Mouse (Mus musculus) MEL (cell line): ENCODE results near the gene Ttc25. TPM values are rescaled to one million over a fixed set of nuclear protein-coding genes. Genes with fewer than 3 reads are reported as not detected.

Experiments used
- DNase-seq: peaks from one replicate; pipeline ENCODE4 v3.0.0; 2011; ENCODE audit warnings: low read depth, low spot score
- H3K27ac ChIP-seq: 2 replicates; pipeline ENCODE4 v1.5.1; 2012; ENCODE audit warnings: low read depth, mild to moderate bottlenecking, control low read depth, low read length, moderate library complexity; ENCODE audit not compliant: control insufficient read depth
- H3K27me3 ChIP-seq, 2 experiments: fragments of 150-350 bp in 1 of 2; sonication (generic) in 1 of 2; 2 replicates each; pipeline ENCODE4 v1.6.1; 2012; ENCODE audit warnings: low read length in 2 of 2, mild to moderate bottlenecking in 2 of 2, improper control_type of control experiment in 1 of 2, moderate library complexity in 1 of 2; ENCODE audit not compliant: insufficient read depth in 2 of 2, control insufficient read depth in 1 of 2
- H3K36me3 ChIP-seq, 2 experiments: 2 replicates each; pipeline ENCODE4 v1.6.1; 2012 to 2014; ENCODE audit warnings: low read length in 2 of 2, improper control_type of control experiment in 1 of 2, inconsistent platforms in 1 of 2, mild to moderate bottlenecking in 1 of 2; ENCODE audit not compliant: insufficient read depth in 2 of 2, control insufficient read depth in 1 of 2
- H3K4me1 ChIP-seq, 2 experiments: fragments of 150-350 bp in 1 of 2; sonication (generic) in 1 of 2; 2 replicates each; pipeline ENCODE4 v1.6.1; 2012; ENCODE audit warnings: low read length in 2 of 2, improper control_type of control experiment in 1 of 2, mild to moderate bottlenecking in 1 of 2; ENCODE audit not compliant: insufficient read depth in 2 of 2, control insufficient read depth in 1 of 2
- H3K4me3 ChIP-seq, 2 experiments: fragments of 150-350 bp in 1 of 2; sonication (generic) in 1 of 2; 2 replicates each; pipeline ENCODE4 v1.5.1; 2012; ENCODE audit warnings: low read depth in 2 of 2, low read length in 2 of 2, mild to moderate bottlenecking in 2 of 2, moderate library complexity in 2 of 2, control low read depth in 1 of 2, improper control_type of control experiment in 1 of 2; ENCODE audit not compliant: control insufficient read depth in 1 of 2, insufficient read depth in 1 of 2
- H3K79me2 ChIP-seq: 2 replicates; pipeline ENCODE4 v1.6.1; 2012; ENCODE audit warnings: mild to moderate bottlenecking, low read length, moderate library complexity; ENCODE audit not compliant: control insufficient read depth, poor library complexity, insufficient read depth
- H3K9ac ChIP-seq: 2 replicates; pipeline ENCODE4 v1.6.1; 2012; ENCODE audit warnings: low read depth, mild to moderate bottlenecking, control low read depth, low read length, moderate library complexity; ENCODE audit not compliant: control insufficient read depth, poor library complexity, severe bottlenecking
- H3K9me3 ChIP-seq: fragments of 150-350 bp; sonication (generic); replicated peaks from 2 replicates; pipeline ENCODE4 v1.6.1; 2012; ENCODE audit warnings: mild to moderate bottlenecking, low read length, improper control_type of control experiment, moderate library complexity; ENCODE audit not compliant: insufficient read depth
- BHLHE40 ChIP-seq: IDR thresholded peaks from 2 replicates; pipeline ENCODE4 v1.6.1; 2012; ENCODE audit warnings: low read depth, mild to moderate bottlenecking, inconsistent platforms, low read length, improper control_type of control experiment, borderline replicate concordance
- CHD1 ChIP-seq: IDR thresholded peaks from 2 replicates; pipeline ENCODE4 v1.6.1; 2012; ENCODE audit warnings: low read depth, mild to moderate bottlenecking, inconsistent platforms, low read length, improper control_type of control experiment
- CHD2 ChIP-seq: IDR thresholded peaks from 2 replicates; pipeline ENCODE4 v1.6.1; 2011; ENCODE audit warnings: low read length, improper control_type of control experiment
- CTCF ChIP-seq, 3 experiments: IDR thresholded peaks in 2 of 3; conservative IDR thresholded peaks in 1 of 3; 2 replicates each; pipeline ENCODE4 v1.5.1; 2011 to 2012; ENCODE audit warnings: low read length in 3 of 3, low read depth in 2 of 3, mild to moderate bottlenecking in 2 of 3, improper control_type of control experiment in 1 of 3, inconsistent platforms in 1 of 3, mixed read lengths in 1 of 3, moderate library complexity in 1 of 3; ENCODE audit not compliant: control insufficient read depth in 1 of 3, insufficient read depth in 1 of 3, poor library complexity in 1 of 3, severe bottlenecking in 1 of 3
- E2F4 ChIP-seq: IDR thresholded peaks from 2 replicates; pipeline ENCODE4 v1.6.1; 2011; ENCODE audit warnings: low read depth, low read length, improper control_type of control experiment, borderline replicate concordance
- ELF1 ChIP-seq: IDR thresholded peaks from 2 replicates; pipeline ENCODE4 v1.6.1; 2014; ENCODE audit warnings: low read depth, mild to moderate bottlenecking, inconsistent platforms, low read length, improper control_type of control experiment, moderate library complexity
- EP300 ChIP-seq, 2 experiments: IDR thresholded peaks; 2 replicates each; pipeline ENCODE4 v1.6.1; 2011; ENCODE audit warnings: improper control_type of control experiment in 2 of 2, low read length in 2 of 2, low read depth in 1 of 2, mild to moderate bottlenecking in 1 of 2
- ETS1 ChIP-seq: IDR thresholded peaks from 2 replicates; pipeline ENCODE4 v1.6.1; 2012; ENCODE audit warnings: low read depth, mild to moderate bottlenecking, inconsistent platforms, low read length, improper control_type of control experiment, moderate library complexity
- GABPA ChIP-seq: IDR thresholded peaks from 2 replicates; pipeline ENCODE4 v1.6.1; 2012; ENCODE audit warnings: low read depth, mild to moderate bottlenecking, inconsistent platforms, low read length, improper control_type of control experiment, moderate library complexity
- GATA1 ChIP-seq: IDR thresholded peaks from 2 replicates; pipeline ENCODE4 v1.6.1; 2011; ENCODE audit warnings: low read depth, low read length, improper control_type of control experiment
- HCFC1 ChIP-seq: IDR thresholded peaks from 2 replicates; pipeline ENCODE4 v1.6.1; 2012; ENCODE audit warnings: low read depth, mild to moderate bottlenecking, inconsistent platforms, low read length, improper control_type of control experiment, moderate library complexity
- JUND ChIP-seq: IDR thresholded peaks from 2 replicates; pipeline ENCODE4 v1.6.1; 2011; ENCODE audit warnings: low read depth, mild to moderate bottlenecking, improper control_type of control experiment, low read length
- MAFK ChIP-seq: IDR thresholded peaks from 2 replicates; pipeline ENCODE4 v1.6.1; 2011; ENCODE audit warnings: low read depth, mild to moderate bottlenecking, low read length, improper control_type of control experiment, borderline replicate concordance
- MAX ChIP-seq: IDR thresholded peaks from 2 replicates; pipeline ENCODE4 v1.6.1; 2011; ENCODE audit warnings: low read length, improper control_type of control experiment
- MAZ ChIP-seq: IDR thresholded peaks from 2 replicates; pipeline ENCODE4 v1.6.1; 2012; ENCODE audit warnings: low read depth, mild to moderate bottlenecking, inconsistent platforms, low read length, improper control_type of control experiment
- MEF2A ChIP-seq: IDR thresholded peaks from 2 replicates; pipeline ENCODE4 v1.6.1; 2014; ENCODE audit warnings: low read depth, mild to moderate bottlenecking, inconsistent platforms, low read length, improper control_type of control experiment; ENCODE audit not compliant: poor library complexity, insufficient replicate concordance, severe bottlenecking; ENCODE audit errors: extremely low read depth
- MXI1 ChIP-seq: IDR thresholded peaks from 2 replicates; pipeline ENCODE4 v1.6.1; 2011; ENCODE audit warnings: mild to moderate bottlenecking, low read depth, low read length, improper control_type of control experiment
- MYB ChIP-seq: IDR thresholded peaks from 2 replicates; pipeline ENCODE4 v1.6.1; 2011; ENCODE audit warnings: mild to moderate bottlenecking, low read depth, low read length, improper control_type of control experiment
- MYC ChIP-seq: IDR thresholded peaks from 2 replicates; pipeline ENCODE4 v1.6.1; 2011; ENCODE audit warnings: low read depth, mild to moderate bottlenecking, low read length, improper control_type of control experiment, moderate library complexity
- NELFE ChIP-seq: IDR thresholded peaks from 2 replicates; pipeline ENCODE4 v1.6.1; 2011; ENCODE audit warnings: low read depth, low read length, improper control_type of control experiment
- NRF1 ChIP-seq: IDR thresholded peaks from 2 replicates; pipeline ENCODE4 v1.6.1; 2014; ENCODE audit warnings: low read depth, mild to moderate bottlenecking, inconsistent platforms, low read length, improper control_type of control experiment, moderate library complexity; ENCODE audit not compliant: poor library complexity, insufficient read depth, severe bottlenecking
- POLR2A ChIP-seq, 2 experiments: IDR thresholded peaks; 2 replicates each; pipeline ENCODE4 v1.6.1; 2011 to 2012; ENCODE audit warnings: low read length in 2 of 2, mild to moderate bottlenecking in 2 of 2, control low read depth in 1 of 2, improper control_type of control experiment in 1 of 2, low read depth in 1 of 2, moderate library complexity in 1 of 2; ENCODE audit not compliant: control insufficient read depth in 1 of 2, insufficient read depth in 1 of 2, poor library complexity in 1 of 2
- POLR2AphosphoS2 ChIP-seq: IDR thresholded peaks from 2 replicates; pipeline ENCODE4 v1.6.1; 2011; ENCODE audit warnings: low read length, improper control_type of control experiment
- POLR2AphosphoS5 ChIP-seq: IDR thresholded peaks from 2 replicates; pipeline ENCODE4 v1.6.1; 2012; ENCODE audit warnings: low read depth, borderline replicate concordance, mild to moderate bottlenecking, inconsistent platforms, low read length, moderate library complexity, mixed read lengths
- RAD21 ChIP-seq: IDR thresholded peaks from 2 replicates; pipeline ENCODE4 v1.6.1; 2011; ENCODE audit warnings: mild to moderate bottlenecking, low read depth, low read length, improper control_type of control experiment
- SIN3A ChIP-seq: IDR thresholded peaks from 2 replicates; pipeline ENCODE4 v1.6.1; 2012; ENCODE audit warnings: low read length, improper control_type of control experiment, inconsistent platforms
- SMC3 ChIP-seq: IDR thresholded peaks from 2 replicates; pipeline ENCODE4 v1.6.1; 2011; ENCODE audit warnings: low read depth, low read length, improper control_type of control experiment
- TAL1 ChIP-seq: IDR thresholded peaks from 2 replicates; pipeline ENCODE4 v1.6.1; 2012; ENCODE audit warnings: mild to moderate bottlenecking, inconsistent platforms, low read length, moderate library complexity, mixed read lengths
- TBP ChIP-seq: IDR thresholded peaks from 2 replicates; pipeline ENCODE4 v1.8.0; 2011; ENCODE audit warnings: low read depth, low read length, improper control_type of control experiment
- TCF12 ChIP-seq: IDR thresholded peaks from 2 replicates; pipeline ENCODE4 v1.6.1; 2014; ENCODE audit warnings: low read depth, mild to moderate bottlenecking, inconsistent platforms, low read length, improper control_type of control experiment, moderate library complexity
- UBTF ChIP-seq: IDR thresholded peaks from 2 replicates; pipeline ENCODE4 v1.6.1; 2012; ENCODE audit warnings: low read depth, mild to moderate bottlenecking, inconsistent platforms, low read length, improper control_type of control experiment, moderate library complexity, borderline replicate concordance; ENCODE audit not compliant: insufficient read depth
- USF1 ChIP-seq: IDR thresholded peaks from 2 replicates; pipeline ENCODE4 v1.6.1; 2014; ENCODE audit warnings: low read depth, mild to moderate bottlenecking, inconsistent platforms, low read length, improper control_type of control experiment, moderate library complexity
- USF2 ChIP-seq, 2 experiments: IDR thresholded peaks; 2 replicates each; pipeline ENCODE4 v1.6.1; 2011 to 2012; ENCODE audit warnings: improper control_type of control experiment in 2 of 2, low read length in 2 of 2, borderline replicate concordance in 1 of 2, inconsistent platforms in 1 of 2, low read depth in 1 of 2, mild to moderate bottlenecking in 1 of 2; ENCODE audit not compliant: insufficient read depth in 1 of 2
- ZC3H11A ChIP-seq: IDR thresholded peaks from 2 replicates; pipeline ENCODE4 v1.6.1; 2012; ENCODE audit warnings: low read depth, mild to moderate bottlenecking, inconsistent platforms, low read length, improper control_type of control experiment
- ZKSCAN1 ChIP-seq: IDR thresholded peaks from 2 replicates; pipeline ENCODE4 v1.6.1; 2012; ENCODE audit warnings: low read depth, mild to moderate bottlenecking, inconsistent platforms, low read length, improper control_type of control experiment, moderate library complexity
- ZMIZ1 ChIP-seq: IDR thresholded peaks from 2 replicates; pipeline ENCODE4 v1.6.1; 2012; ENCODE audit warnings: low read depth, mild to moderate bottlenecking, inconsistent platforms, low read length, improper control_type of control experiment, moderate library complexity
- ZNF384 ChIP-seq: IDR thresholded peaks from 2 replicates; pipeline ENCODE4 v1.6.1; 2012; ENCODE audit warnings: low read depth, mild to moderate bottlenecking, inconsistent platforms, low read length, improper control_type of control experiment
- polyA plus RNA-seq, 2 experiments: library from polyadenylated mRNA; stranded (reverse) in 1 of 2; unstranded in 1 of 2; fragments of >175 nt in 1 of 2; fragments of >200 nt in 1 of 2; gene quantifications; 2 replicates each; pipeline versions ENCODE4 v1.2.1 to v1.2.4; 2012; ENCODE audit warnings: low replicate concordance in 2 of 2, low read depth in 1 of 2; ENCODE audit not compliant: insufficient read length in 2 of 2, insufficient read depth in 1 of 2, missing spikeins in 1 of 2
- total RNA-seq: library from RNA; depleted of rRNA; stranded (reverse); fragments of 300-350 nt; gene quantifications from 2 replicates; pipeline ENCODE4 v1.2.3, GENCODE M21; 2012

Ttc25 gene
- total and polyA plus RNA-seq, 3 experiments: 0.46 to 0.92 TPM; not detected in 1

- Histone ChIP-seq H3K79me2 (peaks cover 51% of the 10 kb centered on the region), H3K9me3 (no peaks in the 10 kb centered on the region), H3K36me3 (peaks cover 4 to 32% of the 10 kb centered on the region in 2 experiments), H3K27me3 (no peaks in the 10 kb centered on the region), H3K4me3 (peak overlapping the region; percentile 87 to 94), H3K27ac (peak overlapping the region; percentile 86), H3K9ac (peak overlapping the region; percentile 94), H3K4me1 (peaks cover 5 to 30% of the 10 kb centered on the region in 2 experiments)
- peak; percentile 98 for DNase-seq
- TF ChIP-seq MAX (no peak), POLR2AphosphoS2 (peak; percentile 68; the same call in 1 of the 2 replicates), E2F4 (0 out of 2 replicates have a peak, but pooled peaks have one; percentile 1), USF1 (no peak), ZC3H11A (no peak), CHD1 (no peak), SMC3 (no peak), UBTF (0 out of 2 replicates have a peak, but pooled peaks have one; percentile 61), ZKSCAN1 (no peak), NELFE (peak; percentile 52), CTCF (IDR thresholded peaks at IDR 0.05 in 2 of 3, conservative IDR thresholded peaks at IDR 0.05 in 1 of 3; ENCODE audit: control insufficient read depth in 1 of 3, insufficient read depth in 1 of 3, low read depth in 2 of 3, low read length in 3 of 3, poor library complexity in 1 of 3, severe bottlenecking in 1 of 3) (peak in 2 of 3 experiments; percentile 37 to 55; a peak in 4 of 6 replicates), USF2 (IDR thresholded peaks at IDR 0.05; ENCODE audit: borderline replicate concordance in 1 of 2, insufficient read depth in 1 of 2, low read depth in 1 of 2, low read length in 2 of 2) (no peak), ZNF384 (no peak), ZMIZ1 (no peak), GABPA (peak; percentile 59; the same call in 1 of the 2 replicates), MAZ (peak; percentile 77; the same call in 1 of the 2 replicates), ELF1 (peak; percentile 76), POLR2A (IDR thresholded peaks at IDR 0.05; ENCODE audit: control insufficient read depth in 1 of 2, insufficient read depth in 1 of 2, low read depth in 1 of 2, low read length in 2 of 2, poor library complexity in 1 of 2) (peak; percentile 70 to 82; a peak in 3 of 4 replicates), RAD21 (no peak), EP300 (IDR thresholded peaks at IDR 0.05; ENCODE audit: low read depth in 1 of 2, low read length in 2 of 2) (no peak), MYC (no peak; the same call in 1 of the 2 replicates), MAFK (no peak), CHD2 (no peak), TCF12 (peak; percentile 67), POLR2AphosphoS5 (no peak), MEF2A (no peak), HCFC1 (peak; percentile 88), ETS1 (no peak; the same call in 1 of the 2 replicates), NRF1 (peak; percentile 49; the same call in 1 of the 2 replicates), TBP (peak; percentile 83), BHLHE40 (no peak), JUND (no peak), SIN3A (peak; percentile 12), GATA1 (no peak), MYB (no peak), TAL1 (no peak), MXI1 (peak; percentile 24; the same call in 1 of the 2 replicates)
Observed at GRCm38 (mm10) chr11:100619485-100619975, 74.1 kb downstream of the Ttc25 start.
